Mouse (Mus musculus): ENCODE measurements around the gene Ninj2.

- TF ChIP-seq CTCF (IDR thresholded peaks at IDR 0.05; ENCODE audit: low read depth), result no peak
- TF ChIP-seq EP300 (IDR thresholded peaks at IDR 0.05; ENCODE audit: low read depth), result no peak
Measured at GRCm38 (mm10) chr6:120127321-120127720, 34.2 kb downstream of the Ninj2 start.

Measured in heart, postnatal 0 days (tissue).